Mouse (Mus musculus) gastrocnemius, postnatal 36 days (tissue): ENCODE data around the gene 1700003F12Rik. TPM values are rescaled to one million over a fixed set of nuclear protein-coding genes. Genes with fewer than 3 reads are reported as not detected.
A peak's percentile ranks its signal among the peaks of the same experiment; 100 is the strongest.

Source experiments
- DNase-seq, 2 experiments: peaks; one replicate each; pipeline ENCODE4 v3.0.0; 2022
- intact Hi-C: fragments of 180-260 bp; cut with DNase I; formaldehyde crosslinking; loops from one replicate; pipeline ENCODE4 v1.15.1; 2025
- total RNA-seq, 2 experiments: library from RNA; stranded (reverse); gene quantifications; 2 replicates each; pipeline ENCODE4 v1.2.3; 2021

1700003F12Rik gene
- total RNA-seq, 2 experiments from 2014 or later, result not detected

DNA sequence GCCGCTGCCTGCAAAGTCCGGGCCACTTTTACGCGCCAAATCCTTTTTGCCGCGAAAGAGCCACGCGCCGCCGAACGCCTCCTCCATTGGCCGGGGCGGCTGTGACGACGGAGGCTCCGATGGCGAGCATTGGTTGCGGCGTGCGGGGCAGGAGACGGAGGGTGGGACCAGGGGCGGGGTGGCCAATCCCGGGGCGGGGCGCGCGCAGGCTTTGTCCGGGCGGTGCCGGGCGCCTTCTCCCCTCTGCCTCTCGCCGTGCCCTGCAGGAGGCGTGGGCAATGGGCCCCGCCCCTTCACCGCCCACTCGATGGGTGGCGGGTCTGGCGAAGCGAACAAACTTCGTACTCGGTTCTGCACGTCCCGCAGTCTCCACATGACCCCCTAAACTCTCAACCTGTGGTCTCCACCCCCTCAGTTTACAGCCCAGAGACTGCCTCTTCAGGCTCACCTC is 23.0 kb downstream of the 1700003F12Rik start, which contains the start of gene E2f1:
Gene E2f1, minus strand, starts transcription at position 57 of the 451 bp plus-strand sequence.
- intact Hi-C loops, result loop anchor here (5.0 kb wide), 1 partner anchor 37 kb away; no protein-coding TSS in a partner anchor
- DNase-seq, result peak; percentile 88 to 93

DNA sequence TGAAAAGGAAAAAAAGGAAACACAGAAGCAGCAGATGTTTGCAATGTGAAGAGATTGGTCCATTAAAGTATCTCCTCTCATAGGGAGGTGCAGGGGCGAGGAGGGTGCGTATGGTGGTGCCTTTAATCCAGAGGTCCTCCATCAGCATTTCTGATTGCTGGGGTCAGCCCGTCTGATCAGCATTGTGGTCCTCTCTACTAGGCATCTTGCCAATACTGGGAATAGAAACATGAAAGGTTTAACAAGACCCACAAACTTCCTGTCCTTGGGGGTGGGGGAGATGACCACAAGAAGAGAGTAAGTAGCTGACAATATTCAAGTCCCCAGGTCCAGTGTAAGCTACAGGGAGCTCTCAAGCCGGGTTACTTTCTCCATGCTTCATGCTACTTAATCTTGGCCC is 23.8 kb downstream of the 1700003F12Rik start:
- intact Hi-C loops, result no loop called here
- DNase-seq, result no peak

DNA sequence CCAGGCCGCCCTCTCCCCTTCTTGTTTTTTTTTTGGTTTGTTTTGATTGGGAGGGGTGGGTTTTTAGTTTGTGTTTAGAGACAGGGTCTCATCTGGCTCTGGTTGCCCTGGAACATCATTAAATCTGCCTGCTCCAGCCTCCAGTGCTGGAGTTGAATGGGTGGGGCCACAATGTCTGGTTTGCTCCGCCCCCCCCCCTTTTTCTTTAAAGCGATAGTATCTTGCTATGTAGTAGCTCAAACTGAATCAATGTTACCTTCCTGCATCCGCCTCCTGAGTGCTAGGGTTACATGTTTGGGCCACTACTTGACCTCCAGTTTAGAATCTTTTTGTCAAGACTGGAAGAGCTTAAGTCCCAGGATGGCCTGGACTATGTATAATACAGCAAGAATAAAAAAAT is 24.4 kb downstream of the 1700003F12Rik start:
- intact Hi-C loops, result no loop called here
- no peak for DNase-seq

DNA sequence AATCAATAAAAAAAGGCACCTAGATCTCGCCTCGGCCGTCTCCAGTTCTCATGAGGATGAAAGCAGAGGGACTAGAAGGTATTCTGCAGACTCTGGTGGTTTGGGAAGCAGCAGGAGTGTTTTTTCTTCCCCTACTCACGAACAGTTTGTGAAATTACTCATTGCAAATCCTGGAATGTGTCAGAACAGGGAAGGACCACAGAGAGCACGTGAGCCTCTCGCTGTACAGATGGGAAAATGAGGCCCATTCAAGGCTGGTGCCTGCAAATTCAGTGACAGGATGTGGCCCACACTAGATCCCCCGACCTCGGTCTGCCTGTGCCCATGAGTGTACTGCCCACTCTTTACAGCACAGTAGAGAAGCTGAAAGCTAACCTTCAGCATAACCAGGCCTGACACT is 25.1 kb downstream of the 1700003F12Rik start:
- intact Hi-C loops, result no loop called here
- no peak for DNase-seq

DNA sequence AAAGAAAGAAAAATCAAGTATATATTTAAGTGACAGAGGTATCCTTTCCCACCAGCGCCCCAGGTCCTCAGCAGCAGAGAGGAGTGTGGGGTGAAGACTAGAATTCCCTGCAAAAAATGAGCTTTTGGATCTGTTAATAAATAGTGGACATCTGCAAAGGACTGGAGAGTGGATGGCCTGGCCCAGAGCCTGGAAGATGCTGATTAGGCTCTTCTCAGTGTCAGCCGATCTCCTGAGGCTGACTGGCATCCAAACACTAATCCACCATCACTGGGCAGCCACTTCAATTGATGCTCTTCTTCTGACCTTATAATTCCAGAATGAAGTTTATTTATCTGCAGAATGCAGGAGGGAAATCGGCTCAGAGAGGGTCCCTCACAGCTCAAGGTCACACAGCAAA is 26.1 kb downstream of the 1700003F12Rik start:
- no peak for DNase-seq
- intact Hi-C loops, result no loop called here

DNA sequence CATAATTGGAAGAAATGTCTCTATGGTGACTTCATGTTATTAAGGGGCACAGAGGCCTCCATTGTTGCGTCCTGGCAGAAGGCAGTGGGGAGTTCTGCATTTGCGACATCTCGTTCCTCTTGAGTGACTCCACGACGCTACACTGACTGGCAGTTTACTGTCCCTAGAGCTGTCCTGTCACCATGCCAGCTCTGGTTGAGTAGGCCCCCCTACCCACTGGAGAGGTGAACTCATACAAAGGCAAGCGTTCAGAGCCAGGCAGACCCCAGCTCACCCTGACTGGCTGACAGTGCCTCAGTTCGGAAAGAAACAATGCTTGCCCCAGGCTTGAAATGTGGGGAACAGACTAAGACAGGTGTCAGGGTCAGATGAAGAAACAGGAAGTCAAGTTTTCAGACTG is 27.4 kb downstream of the 1700003F12Rik start:
- DNase-seq, result no peak
- intact Hi-C loops, result no loop called here

DNA sequence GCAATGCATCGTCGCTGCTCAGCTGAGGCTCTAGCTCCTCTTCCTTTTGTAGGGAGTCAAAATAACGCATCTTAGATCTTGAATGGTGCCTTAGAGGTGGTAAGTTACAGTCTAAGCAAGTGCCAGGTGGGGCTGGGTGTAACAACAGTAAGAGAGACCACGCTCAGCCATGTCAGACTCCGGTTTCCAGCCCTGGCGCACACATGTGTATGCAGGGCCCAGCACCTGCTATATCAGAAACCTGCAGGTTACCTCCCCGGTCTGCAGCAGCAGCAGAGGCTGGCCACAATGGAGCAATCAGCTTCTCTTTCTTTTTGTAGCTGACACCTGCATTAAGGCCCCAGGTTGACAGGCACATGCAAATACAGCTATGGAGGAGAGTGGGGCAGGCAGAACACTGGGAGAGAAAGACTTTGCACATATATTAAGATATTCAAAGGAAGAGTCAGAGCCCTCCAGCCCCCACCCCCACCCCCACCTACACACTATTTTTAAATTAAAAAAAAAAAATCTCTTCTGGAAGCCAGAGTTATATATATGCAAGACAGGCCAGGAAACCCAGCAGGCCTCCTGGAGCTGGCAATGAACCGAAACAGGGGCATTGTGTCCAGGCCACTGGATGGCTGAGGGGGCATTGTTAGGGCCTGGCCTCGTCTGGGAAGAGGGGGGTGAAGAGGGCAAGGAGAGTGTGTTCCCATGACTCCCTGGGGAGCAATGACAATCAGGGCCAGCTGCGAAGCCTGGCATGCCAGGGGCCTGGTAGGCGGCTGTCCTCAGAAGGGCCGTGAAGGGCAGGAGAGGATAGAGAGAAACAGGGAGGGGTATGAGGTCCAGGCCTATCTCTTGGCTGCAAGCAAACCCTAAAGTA is 30.2 kb downstream of the 1700003F12Rik start:
- intact Hi-C loops, result no loop called here
- no peak for DNase-seq

DNA sequence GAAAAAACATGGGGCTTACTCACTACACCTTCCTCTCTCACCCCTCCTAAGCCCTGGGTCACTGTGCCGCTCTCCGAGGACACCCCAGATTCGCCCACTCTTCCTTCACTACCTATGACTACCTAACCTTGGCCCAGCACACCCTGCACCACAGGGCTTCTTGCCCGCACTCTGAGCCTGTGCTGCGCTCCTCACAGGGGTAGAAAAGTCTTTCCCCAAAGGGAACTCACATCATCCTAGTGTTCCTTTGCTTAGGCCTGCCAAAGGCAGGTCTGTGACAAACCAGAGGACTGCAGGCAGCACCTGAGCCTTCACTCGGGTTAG is 30.8 kb downstream of the 1700003F12Rik start:
- intact Hi-C loops, result no loop called here
- DNase-seq, result no peak

DNA sequence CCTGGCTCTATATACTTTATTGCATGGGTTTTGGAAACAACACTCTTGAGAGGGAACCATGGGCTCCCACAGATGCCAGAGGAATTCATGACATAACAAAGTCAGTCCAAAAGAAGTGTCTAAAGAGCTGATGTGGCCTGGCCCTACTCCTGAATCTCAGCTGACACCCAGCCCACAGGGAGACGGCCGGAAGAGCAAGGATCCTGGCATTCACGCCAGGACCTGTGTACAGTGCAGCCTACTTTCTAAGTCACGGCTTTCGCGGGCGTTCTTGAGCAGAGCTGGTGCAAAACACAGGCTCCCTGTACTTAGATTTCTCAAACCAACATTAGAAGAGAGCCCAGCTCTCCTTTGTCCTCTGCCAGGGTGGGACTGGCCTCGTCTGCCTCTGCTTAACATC is 33.7 kb downstream of the 1700003F12Rik start:
- peak; percentile 47 to 57 for DNase-seq
- intact Hi-C loops, result no loop called here

DNA sequence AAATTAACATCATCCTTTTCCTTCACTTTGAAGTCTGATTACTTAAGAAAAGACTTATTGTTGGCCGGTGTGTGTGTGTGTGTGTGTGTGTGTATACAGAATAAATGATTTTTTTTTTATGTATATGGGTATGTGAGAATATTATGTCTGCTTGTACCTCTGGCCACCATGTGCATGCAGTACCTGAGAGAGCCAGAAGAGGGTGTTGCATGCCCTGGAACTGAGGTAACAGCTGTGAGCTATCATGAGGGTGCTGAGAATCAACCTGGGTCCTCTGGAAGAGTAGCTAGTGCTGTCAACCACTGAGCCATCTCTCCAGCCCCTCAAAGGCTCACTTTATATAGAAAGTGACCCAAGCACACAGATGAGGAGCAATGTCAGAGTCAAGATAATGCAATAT is 34.5 kb downstream of the 1700003F12Rik start:
- no peak for DNase-seq
- intact Hi-C loops, result no loop called here

DNA sequence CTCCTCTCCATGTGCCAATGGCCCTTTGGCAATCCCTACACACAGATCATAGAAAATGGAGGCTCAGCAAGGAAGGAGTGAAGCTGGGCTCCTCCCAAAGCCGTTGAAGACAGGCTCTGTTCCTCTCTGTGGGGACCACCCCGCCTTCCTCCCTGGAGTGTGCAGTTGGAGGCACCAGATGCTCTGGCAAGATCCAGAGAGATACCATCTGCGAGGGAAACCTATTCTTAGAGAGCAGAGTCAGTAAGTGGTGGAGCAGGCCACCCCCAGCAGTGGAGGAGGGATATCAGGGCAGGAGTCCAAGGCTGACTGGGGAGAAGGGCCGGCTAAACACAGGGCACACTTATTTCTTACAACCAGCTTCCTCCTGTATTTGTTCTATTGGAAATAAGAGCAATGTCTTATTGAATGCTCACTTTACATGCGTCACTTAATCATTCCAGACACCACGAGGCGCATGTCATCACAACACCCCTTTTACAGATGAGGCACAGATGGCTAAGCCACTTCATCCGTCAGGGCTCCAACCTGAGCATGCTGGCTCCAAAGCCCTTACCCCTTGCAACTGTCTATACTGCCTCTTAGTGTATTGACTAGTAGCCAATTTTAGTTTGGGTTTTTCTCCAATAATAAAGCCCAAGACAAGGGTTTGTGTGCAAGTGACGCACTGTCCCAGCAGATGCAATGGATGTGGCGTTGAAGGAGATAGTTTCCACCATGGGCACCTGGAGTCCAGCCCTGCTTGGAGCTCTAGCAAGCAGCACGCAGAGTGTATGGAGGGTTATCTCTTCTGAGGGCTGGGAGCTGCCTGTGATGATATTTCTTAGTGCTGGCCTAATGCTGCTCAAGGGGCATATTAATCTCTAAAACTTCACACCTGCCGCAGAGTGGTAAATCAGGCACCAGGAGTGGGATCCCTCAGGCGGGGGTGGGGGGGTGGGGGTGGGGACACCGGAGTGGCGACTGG is 37.3 kb downstream of the 1700003F12Rik start:
- no peak for DNase-seq
- intact Hi-C loops, result no loop called here

DNA sequence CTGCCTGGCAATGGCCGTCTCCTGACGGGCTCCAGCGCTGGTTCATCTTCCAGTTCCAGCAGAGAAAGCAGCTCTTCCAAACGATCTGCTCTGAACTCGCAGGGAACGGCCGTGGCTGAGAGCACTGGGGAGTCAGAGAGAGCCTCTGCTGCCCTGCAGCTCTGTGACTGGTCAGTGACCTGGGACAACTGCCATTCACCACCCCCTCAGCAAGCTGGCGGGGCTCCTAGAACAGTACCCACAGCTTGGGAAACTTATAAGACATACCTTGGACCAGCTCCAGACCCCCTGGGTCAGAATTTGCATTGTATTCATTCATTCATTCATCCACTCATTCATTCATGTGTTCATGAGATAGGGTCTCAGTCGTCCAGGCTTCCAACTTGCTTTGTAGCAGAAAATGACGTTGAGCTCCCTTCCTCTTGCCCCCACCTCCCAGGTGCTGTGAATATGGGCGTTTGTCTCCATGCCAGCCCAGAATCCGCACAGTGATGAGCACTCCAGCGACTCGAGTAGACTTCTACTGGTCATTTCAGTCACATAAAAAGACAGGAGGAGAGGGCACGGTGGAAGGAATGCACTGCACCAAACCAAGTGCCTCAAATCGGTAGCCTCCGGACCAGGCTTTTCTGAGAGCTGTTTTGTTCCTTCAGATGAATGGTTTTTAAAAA is 38.2 kb downstream of the 1700003F12Rik start:
- intact Hi-C loops, result no loop called here
- DNase-seq, result no peak

DNA sequence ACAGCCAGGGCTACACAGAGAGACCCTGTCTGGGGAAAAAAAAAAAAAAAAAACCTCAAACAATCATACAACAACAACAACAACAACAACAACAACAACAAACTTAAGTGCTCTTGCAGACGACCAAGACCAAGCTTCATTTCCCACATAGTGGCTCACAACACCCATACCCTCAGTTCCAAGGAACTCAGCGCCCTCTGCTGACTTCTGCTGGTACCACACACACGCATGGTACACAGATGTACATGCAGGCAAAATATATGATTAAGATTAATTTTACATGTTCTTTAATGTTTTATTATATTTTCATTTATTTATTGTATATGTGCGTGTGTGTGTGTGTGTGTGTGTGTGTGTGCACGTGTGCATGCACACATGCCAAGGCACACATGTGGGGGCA is 39.5 kb downstream of the 1700003F12Rik start:
- no peak for DNase-seq
- intact Hi-C loops, result no loop called here

DNA sequence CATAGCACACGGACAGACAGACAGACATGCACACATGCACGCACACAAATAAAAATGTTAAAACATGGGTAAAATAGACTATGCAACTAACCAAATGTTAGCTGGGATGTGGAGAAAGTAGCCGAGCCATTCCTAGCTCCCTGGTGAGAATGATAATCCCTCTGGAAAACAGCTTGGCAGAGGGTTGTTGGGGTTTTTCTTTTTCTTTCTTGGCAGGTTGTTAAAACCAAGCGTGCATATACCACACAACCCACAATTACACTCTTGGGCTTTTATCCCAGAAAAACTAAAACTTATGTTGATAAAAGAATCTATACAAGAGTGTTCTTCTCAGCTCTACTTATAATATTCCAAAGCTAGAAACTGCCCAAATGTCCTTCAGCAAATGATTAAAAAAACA is 42.2 kb downstream of the 1700003F12Rik start:
- no peak for DNase-seq
- intact Hi-C loops, result no loop called here

DNA sequence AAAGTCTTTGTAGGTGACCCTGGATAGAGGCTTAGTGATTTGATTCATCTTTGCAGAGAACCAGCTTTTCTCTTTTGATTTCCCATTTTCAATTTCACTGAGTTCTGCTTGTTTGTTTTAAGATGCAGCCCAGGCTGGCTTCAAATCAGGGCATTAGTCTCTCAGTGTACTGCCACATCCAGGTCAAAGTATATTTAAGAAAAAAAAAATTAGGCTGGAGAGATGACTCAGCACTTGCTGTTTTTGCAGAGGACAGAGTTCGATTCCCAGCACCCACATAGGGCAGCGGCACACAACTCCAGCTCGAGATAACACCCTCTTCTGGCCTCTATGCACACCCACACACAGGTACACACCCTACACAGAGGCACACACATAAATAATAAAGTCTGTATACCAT is 44.4 kb downstream of the 1700003F12Rik start:
- intact Hi-C loops, result no loop called here
- no peak for DNase-seq

DNA sequence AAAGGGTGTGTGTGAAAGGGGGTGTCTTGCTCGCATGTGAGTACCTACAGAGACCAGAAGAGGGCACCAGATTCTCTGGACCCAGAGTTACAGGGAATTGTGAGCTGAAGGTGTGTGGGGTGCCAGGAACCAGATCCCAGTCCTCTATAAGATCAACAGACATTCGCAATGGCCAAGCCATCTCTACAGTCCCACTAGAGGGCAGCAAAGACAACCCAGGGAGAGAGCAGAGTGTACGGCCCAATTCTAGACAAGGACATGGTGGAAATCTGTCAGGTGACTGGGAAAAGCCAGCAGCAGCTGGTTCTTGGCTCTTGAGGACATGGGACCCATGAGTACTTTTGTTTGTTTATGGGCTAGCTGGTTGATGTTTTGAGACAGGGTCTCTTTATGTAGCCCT is 46.1 kb downstream of the 1700003F12Rik start:
- DNase-seq, result no peak
- intact Hi-C loops, result no loop called here

DNA sequence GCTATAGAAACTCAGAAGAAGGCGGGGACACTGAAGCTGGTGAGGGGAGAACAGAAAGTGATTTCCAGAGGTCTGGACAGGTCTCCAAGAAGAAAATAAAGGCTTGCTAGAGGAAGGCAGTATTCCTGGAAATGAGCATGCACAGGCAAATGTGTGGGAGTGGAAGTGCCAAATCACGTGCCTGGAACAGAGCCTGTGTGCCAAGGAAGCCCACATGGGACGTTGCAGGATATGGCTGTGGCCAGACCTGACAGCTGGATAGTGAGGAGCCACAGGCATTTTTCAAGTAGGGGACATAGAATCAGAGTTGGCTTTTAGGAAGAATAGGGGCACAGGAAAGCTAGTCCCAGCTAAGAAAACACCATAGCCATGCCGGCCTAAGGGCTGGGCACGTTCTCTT is 48.9 kb downstream of the 1700003F12Rik start:
- DNase-seq, result no peak
- intact Hi-C loops, result no loop called here

DNA sequence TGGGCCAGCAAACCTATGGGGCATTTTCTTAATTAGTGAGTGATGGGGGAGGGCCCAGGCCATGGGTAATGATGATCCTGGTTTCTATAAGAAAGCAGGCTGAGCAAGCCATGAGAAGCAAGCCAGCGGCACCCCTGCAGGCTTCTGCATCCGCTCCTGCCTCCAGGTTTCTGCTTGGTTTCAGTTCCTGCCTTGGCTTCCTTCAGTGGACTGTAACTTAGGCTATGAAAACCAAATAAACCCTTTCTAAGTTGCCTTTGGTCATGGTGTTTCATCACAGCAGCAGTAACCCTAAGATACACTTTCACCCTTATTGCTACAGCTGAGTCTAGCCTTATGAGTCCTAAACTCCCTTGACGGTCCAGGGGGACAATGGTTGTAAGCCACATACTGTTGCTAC is 50.5 kb downstream of the 1700003F12Rik start:
- no peak for DNase-seq
- intact Hi-C loops, result no loop called here
